Mouse (Mus musculus) brown adipose tissue, adult 24 weeks (tissue): ENCODE data around the gene Gsdme. TPM values are rescaled to one million over a fixed set of nuclear protein-coding genes. Genes with fewer than 3 reads are reported as not detected.

Experiments
- H3K27ac ChIP-seq: fragments of 200-500 bp; replicated peaks from 2 replicates; pipeline ENCODE4 v1.5.1; 2012; ENCODE audit warnings: low read depth, mild to moderate bottlenecking, low read length
- H3K4me1 ChIP-seq: fragments of 200-500 bp; 2 replicates; pipeline ENCODE4 v1.6.1; 2012; ENCODE audit warnings: low read length, mixed read lengths; ENCODE audit not compliant: control insufficient read depth, insufficient read depth, insufficient read length
- H3K4me3 ChIP-seq: fragments of 200-500 bp; 2 replicates; pipeline ENCODE4 v1.5.1; 2012; ENCODE audit warnings: low read depth, mild to moderate bottlenecking, low read length, moderate library complexity; ENCODE audit not compliant: insufficient read depth
- polyA plus RNA-seq: library from polyadenylated mRNA; stranded (reverse); fragments of >200 nt; gene quantifications from 2 replicates; pipeline ENCODE4 v1.2.4, GENCODE M21; 2012; ENCODE audit not compliant: missing spikeins, insufficient read depth, insufficient read length

Gsdme gene
- 0.71 and 0.95 TPM in 2 replicates for polyA plus RNA-seq

DNA sequence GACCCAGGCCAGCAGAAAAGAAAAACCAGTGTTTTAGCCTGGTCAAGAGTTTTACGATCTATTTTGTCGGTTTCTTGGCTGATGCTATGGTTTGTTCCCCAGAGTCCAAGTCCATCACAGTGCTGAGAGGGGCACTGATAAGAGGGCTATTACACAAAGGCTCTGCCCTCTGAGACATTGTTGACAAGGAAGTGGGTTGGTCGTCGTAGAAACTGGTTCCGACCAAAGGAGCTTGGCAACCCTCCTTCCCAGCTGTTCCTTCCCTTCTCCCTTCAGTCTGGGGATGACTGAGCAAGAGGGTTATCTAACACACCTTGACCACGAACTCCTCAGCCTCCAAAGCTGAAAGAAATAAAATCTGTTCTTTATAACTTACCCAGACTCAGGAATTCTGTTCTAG is at the start of gene Gsdme:
Gsdme (minus strand) TSS at position 193 of the 400 bp plus-strand sequence.
- Histone ChIP-seq H3K4me1 (no peaks in the 10 kb centered on the region), H3K27ac (no peak within 1 kb of the TSS), H3K4me3 (no peak within 1 kb of the TSS)

DNA sequence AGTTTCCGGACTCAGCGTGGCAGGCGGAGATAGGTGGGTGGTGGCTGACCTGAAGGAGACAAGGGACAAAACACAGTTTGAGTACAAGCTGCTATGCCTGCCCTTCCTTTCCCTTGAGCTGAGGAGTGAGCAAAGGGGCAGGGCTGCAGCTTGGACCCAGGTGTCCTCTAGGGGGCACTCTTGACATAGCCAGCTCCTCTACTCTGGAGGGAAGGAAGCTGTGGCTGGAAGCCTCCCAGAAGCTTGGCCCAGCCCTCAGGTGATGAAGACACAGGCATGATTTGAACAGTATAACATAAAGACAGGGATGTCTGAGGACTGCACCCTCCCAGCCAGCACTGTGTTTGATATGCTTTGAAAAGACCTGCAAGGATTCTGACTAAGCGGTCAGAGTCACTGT is 49.0 kb upstream of the Gsdme start:
- Histone ChIP-seq H3K27ac (no peak overlapping the region), H3K4me1 (no peaks in the 10 kb centered on the region), H3K4me3 (no peak overlapping the region)

DNA sequence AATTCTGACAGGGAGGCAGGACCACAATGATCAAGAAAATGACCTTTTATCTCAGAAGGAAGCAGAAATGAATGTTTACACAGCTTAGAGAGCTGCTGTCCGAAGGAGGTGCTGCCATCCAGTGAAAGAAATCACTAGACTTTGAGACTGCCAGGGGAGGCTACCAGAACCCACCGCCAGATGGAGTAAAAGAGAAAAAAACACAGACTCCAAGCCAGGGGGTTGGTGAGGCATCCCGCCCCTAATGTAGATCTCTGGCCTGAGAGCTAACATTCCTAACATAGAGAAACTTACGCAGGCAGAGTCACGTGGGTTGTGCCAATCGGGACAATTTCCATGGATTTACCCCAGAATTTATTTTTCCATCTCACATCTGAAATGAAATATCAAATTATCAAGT is 45.4 kb upstream of the Gsdme start:
- no peaks in the 10 kb centered on the region for H3K4me1 ChIP-seq
- no peak overlapping the region for H3K27ac ChIP-seq

DNA sequence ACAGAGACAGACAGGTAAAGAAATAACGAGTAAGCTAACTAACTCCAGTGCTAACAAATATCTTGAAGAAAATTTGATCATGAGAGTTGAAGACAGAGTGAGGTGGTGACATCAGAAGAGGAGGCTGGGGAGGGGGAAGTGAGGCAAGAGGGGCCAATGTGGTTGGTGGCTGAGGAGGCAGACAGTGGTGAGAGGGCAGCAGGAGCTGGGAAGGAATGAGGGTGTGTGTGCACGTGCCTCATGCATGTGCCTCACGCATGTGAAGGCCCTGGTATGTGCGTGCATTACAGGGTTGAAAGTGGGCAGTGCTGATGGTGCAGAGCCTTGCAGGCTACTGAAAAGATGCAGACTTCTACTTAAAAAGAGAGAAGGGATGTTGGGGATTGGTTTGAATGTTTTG is 43.0 kb upstream of the Gsdme start:
- H3K4me3 ChIP-seq: no peak overlapping the region
- no peaks in the 10 kb centered on the region for H3K4me1 ChIP-seq
- no peak overlapping the region for H3K27ac ChIP-seq

More for the DNA sequence above, 45.4 kb upstream of the Gsdme start:
- no peak overlapping the region for H3K4me3 ChIP-seq

DNA sequence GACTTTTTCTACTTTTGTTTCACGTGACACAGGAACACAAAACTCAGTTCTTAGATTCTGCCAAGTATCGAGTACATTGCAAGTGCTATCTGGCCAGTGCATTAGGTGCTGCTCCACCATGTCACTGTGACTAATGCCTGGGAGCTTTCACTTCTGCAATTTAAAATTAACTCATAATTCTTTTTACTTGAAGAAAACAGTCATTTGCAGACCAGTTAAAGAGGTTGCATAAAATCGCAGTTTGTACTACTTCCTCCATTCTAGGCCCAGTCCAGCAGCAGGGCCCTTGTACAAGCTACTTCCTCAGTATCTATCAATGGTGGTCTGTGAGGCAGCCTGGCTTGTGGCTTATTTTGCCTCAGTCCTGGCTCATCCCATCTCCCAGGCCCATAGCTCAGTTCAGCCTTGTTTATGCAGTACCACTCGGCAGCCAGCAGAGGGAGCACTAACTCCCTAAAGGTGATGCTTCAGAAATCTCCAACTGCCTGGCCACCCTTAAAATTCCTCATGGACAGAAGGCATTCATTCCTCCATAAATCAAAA is 41.4 kb upstream of the Gsdme start:
- no peaks in the 10 kb centered on the region for H3K4me1 ChIP-seq
- H3K4me3 ChIP-seq: no peak overlapping the region
- no peak overlapping the region for H3K27ac ChIP-seq

DNA sequence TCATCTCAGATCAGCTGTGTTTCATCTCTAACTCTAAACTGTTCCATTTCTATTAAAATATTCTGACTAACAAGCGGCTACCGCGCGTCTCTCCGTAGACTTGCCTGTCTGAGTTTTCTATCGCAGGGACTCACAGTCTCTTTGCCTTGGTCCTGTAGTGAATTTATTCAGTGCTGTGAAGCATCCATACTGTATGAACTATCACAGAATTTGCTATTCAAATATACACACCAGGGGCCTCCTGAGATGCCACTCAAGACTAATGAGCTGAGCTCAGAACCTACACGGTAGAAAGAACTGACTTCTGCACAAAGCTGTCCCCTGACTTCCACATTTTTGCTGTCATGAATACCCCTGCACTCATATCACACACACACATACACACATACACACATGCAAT is 37.5 kb upstream of the Gsdme start:
- Histone ChIP-seq H3K27ac (no peak overlapping the region), H3K4me3 (no peak overlapping the region)

DNA sequence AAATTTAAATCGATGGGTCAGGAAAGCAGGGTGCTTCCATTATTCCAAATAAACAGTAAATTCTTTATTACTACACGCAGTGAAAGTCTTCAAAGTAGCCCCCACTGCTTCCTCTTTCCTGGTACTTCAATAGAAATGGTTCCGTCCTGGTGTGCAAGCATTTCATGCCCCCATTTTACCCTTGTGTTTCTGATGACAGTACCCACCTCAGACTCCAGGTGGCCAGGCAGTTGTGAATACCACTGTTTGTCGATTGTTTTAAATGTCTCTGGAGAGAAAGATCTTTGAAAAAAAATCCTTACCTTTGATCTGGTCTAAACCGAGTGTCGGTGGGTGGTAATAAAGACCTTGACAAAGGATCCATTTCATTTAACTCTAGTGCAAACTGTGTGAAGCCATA is 37.0 kb upstream of the Gsdme start:
- no peak overlapping the region for H3K4me3 ChIP-seq

More for the DNA sequence above, 37.5 kb upstream of the Gsdme start:
- no peaks in the 10 kb centered on the region; the same call in 1 of the 2 replicates for H3K4me1 ChIP-seq

DNA sequence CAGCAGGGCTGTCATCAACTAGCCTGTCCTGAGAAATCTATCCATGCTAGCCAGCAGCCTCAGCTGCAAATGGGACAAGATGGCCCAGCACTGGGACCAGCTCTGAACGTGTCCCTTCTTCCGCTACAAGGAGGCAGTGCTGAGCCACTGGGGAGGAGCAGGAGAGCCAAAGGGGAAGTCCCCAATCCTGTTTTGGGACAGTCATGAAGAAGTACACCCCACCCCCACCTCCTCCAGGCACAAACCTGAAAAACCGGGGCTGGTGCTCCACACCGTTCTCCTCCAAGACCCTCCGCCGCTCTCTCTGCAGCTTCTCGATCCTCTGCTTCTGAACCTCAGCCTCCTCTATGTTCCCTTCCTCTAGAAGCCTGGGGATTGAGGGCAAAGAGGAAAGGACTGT is 35.4 kb upstream of the Gsdme start:
- Histone ChIP-seq H3K4me1 (no peaks in the 10 kb centered on the region; the same call in 1 of the 2 replicates), H3K4me3 (no peak overlapping the region), H3K27ac (no peak overlapping the region)

More for the DNA sequence above, 37.0 kb upstream of the Gsdme start:
- H3K27ac ChIP-seq: no peak overlapping the region
- H3K4me1 ChIP-seq: no peaks in the 10 kb centered on the region; the same call in 1 of the 2 replicates

DNA sequence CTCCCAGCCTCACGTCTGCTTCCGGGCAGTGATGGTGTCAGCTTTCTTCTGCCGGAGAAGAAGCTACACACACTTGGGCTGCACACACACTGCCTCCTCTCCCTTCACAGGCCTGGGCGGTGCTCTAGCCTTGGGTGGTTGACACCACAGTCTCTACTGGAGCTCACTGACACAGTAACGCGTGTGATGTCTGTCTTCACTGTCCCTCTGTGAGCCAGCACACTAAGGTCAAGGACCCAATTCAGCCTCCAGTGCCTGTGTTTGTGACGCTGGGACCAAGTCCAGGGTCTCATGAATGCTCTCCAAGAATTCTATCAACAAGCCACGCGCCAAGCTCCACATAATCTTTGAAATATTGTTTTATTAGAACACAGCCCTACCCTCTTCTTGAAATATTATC is 34.0 kb upstream of the Gsdme start:
- Histone ChIP-seq H3K4me3 (no peak overlapping the region), H3K27ac (no peak overlapping the region), H3K4me1 (no peaks in the 10 kb centered on the region; the same call in 1 of the 2 replicates)

DNA sequence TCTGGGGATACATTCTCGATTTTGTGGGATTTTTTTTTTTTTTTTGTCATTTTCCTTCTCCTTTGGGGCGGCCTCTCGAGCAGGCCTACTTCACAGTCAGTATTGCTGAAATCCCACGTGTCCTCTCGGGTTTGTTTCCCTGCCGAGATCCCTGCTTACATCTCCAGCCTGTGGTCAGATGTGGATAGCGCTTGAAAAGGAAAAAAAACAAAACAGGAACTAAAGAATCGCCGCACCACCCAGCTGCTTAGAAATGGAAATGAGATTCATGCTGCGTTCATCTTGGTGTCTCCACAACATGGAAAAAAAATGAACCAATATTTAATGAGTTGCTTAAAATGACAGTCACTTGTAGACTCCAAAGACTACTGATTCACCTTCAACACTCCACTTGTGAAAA is 31.5 kb upstream of the Gsdme start:
- no peak overlapping the region for H3K4me3 ChIP-seq
- no peaks in the 10 kb centered on the region; the same call in 1 of the 2 replicates for H3K4me1 ChIP-seq
- no peak overlapping the region for H3K27ac ChIP-seq

DNA sequence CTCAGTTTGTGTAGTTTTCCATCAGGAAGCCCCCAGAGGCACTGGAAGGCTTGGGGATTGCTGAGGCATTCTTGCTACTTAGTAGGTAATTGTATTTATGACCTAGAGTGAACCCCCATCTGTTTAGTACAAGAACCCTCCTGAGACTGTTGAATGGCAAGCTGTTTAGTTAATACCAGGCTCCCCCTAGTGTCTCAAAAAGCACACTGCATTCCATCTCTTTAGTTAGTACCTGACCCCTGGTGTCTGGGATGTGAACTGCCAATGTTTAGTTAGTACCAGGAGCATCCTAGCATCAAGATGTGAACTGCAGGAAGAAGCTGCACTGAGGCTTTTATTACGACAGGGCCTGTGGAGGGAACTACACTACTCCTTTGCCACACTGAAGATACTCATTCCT is 30.5 kb upstream of the Gsdme start:
- Histone ChIP-seq H3K4me3 (no peak overlapping the region), H3K27ac (no peak overlapping the region), H3K4me1 (no peaks in the 10 kb centered on the region; the same call in 1 of the 2 replicates)

DNA sequence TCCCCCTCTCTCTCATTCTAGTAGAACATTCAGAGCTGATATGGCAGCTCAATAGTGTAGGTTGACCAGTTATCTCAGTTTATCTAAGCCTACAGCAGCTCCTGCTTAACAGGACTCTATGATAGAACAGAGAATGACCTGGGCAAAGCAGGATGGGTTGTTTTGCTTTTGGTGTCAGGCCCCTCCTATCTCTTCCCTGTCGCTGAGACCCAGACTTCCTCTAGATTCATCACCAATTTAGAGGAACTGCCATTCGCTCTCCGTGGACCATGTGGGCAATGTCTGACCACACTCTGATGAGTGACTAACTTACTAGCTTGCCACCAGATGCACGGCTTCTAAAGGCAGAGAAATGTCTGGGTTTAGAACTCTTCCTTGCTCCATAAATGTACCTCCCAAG is 28.0 kb upstream of the Gsdme start:
- Histone ChIP-seq H3K4me1 (no peaks in the 10 kb centered on the region), H3K27ac (no peak overlapping the region), H3K4me3 (no peak overlapping the region)

DNA sequence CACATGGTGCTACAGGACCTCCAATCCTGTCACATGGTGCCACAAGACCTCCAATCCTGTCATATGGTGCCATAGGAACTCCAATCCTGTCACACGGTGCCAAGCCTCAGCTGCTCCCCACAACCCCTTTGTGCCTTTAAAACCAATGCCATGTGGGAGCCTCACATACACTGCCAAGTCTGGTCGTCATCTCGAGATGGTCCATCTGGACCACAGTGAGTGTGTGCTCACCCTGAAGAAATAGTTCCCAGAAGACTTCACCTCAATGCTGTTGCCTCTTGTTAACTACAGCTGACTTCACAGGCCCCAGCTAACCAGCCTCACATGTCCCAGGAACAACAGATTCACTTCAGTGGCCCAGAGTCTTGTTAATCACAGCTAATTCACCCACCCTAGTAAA is 23.2 kb upstream of the Gsdme start:
- no peak overlapping the region for H3K4me3 ChIP-seq
- no peak overlapping the region for H3K27ac ChIP-seq
- no peaks in the 10 kb centered on the region for H3K4me1 ChIP-seq

DNA sequence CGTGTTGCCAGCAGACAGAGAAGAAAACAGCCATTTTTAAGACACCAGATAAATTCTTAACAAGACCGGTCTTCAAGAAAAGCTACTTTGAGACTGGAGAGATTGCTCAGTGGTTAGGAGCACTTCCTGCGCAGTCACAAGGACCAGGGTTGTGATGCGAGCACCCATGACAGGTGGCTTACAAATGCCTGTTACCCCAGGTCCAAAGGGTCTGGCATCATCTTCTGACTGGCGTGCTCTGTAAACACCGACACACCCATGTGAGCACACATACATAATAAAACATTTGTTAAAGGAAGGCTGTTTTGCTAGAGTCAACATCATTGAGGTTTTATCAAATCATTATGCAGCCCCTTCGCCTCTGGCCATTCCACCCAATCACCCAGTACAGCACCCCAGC is 16.0 kb upstream of the Gsdme start:
- H3K4me3 ChIP-seq: no peak overlapping the region
- H3K4me1 ChIP-seq: no peaks in the 10 kb centered on the region
- no peak overlapping the region for H3K27ac ChIP-seq

DNA sequence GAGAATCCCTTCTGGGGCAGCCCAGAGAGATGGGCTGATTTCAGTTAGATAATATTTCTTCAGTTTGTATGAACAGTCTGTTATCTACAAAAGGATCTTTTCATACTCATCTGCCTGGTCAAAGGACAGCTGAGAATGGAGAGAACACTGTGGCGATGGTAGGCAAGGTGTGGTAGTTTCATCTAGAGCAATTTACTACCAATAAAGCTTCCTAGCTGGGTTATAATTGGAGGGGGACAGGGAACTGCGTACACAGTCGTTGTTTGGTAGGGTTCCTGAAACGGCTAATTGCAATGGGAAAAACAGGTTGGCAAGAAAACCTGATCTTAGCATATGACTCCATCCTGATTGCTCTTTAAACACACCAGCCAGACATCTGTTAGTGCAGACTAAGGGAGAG is 10.3 kb upstream of the Gsdme start:
- no peak overlapping the region for H3K27ac ChIP-seq
- no peak overlapping the region for H3K4me3 ChIP-seq
- no peaks in the 10 kb centered on the region for H3K4me1 ChIP-seq

DNA sequence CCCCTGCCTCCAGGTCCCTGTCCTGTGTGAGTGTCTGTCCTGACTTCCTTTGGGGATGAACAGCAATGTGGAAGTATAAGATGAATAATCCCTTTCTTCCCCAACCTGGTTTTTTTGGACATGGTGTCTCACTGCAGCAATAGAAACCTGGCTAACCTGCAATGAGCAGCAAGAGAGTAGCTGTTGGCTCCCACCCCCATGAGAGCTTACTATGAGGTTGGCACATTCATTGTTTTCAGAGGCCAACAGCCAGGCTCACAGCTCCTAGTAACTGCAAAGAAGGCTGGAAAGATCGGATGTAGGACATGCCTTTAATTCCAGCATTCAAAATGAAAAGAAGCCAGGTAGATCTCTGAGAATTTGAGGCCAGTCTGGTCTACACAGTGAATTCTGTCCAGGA is 9.8 kb upstream of the Gsdme start:
- Histone ChIP-seq H3K4me3 (no peak overlapping the region), H3K27ac (no peak overlapping the region), H3K4me1 (no peaks in the 10 kb centered on the region)
